9 mouse cellular contexts compared by ENCODE assay signal in genomic region chr4:22017656-22018379, GRCm38 (mm10).
A peak's percentile ranks its signal among the peaks of the same experiment; 100 is the strongest.
DNase-seq lines count a peak whose midpoint lies in the region; ATAC-seq lines count a peak whose summit lies in the region.
"Had no signal": no experiment of that assay in that cellular context is flagged by ENCODE, and none has a peak within 500 bp of the region (broad histone marks: within the 10 kb centered on the region; RNA-seq: fewer than 3 reads in every experiment).

No protein-coding gene starts in this region.

- no peaks in the 10 kb centered on the region for H3K27me3 ChIP-seq in neural tube, embryonic 14.5 days (ENCODE audit: control insufficient read depth, insufficient read depth, low read length)

- 17% methylated on average over 9 of the region's 9 CpGs for WGBS in neural tube, embryonic 14.5 days

- H3K36me3 ChIP-seq in neural tube, embryonic 14.5 days (ENCODE audit: control insufficient read depth, insufficient read depth, low read length) = no peaks in the 10 kb centered on the region

- peak; percentile 15 for DNase-seq in thymus, postnatal 4 days
- DNase-seq in thymus, postnatal 36 days = no peak
- DNase-seq in cerebellum, adult 11 months = peak; percentile 24
- DNase-seq in forelimb bud, embryonic 11.5 days (ENCODE audit: low read depth, low spot score) = peak; percentile 74
- DNase-seq in kidney, adult 18-20 months = peak; percentile 18
- peak; percentile 52 to 72 for DNase-seq in left cerebral cortex, postnatal 36 days (ENCODE audit: low spot score in 2 of 2)
- no peak for DNase-seq in T-cell, adult 2 months (ENCODE audit: low spot score)

- H3K4me2 ChIP-seq in neural tube, embryonic 14.5 days (ENCODE audit: low read depth, low read length) = no peak overlapping the region

- H3K27ac ChIP-seq in neural tube, embryonic 14.5 days (ENCODE audit: low read depth, low read length) = no peak overlapping the region

- no peak overlapping the region for H3K9ac ChIP-seq in neural tube, embryonic 14.5 days (replicated peaks; ENCODE audit: low read depth, low read length)

- H3K9me3 ChIP-seq in neural tube, embryonic 14.5 days (ENCODE audit: control insufficient read depth, low read length) = no peaks in the 10 kb centered on the region

- H3K4me1 ChIP-seq in neural tube, embryonic 14.5 days (ENCODE audit: control insufficient read depth, insufficient read depth, low read length) = peaks cover 5% of the 10 kb centered on the region; the same call in 1 of the 2 replicates

- peak; percentile 87 for ATAC-seq in neural tube, embryonic 14.5 days (ENCODE audit: low read depth)

- no peak overlapping the region for H3K4me3 ChIP-seq in neural tube, embryonic 14.5 days (ENCODE audit: low read depth, low read length)
- H3K4me3 ChIP-seq: erythroblast, embryonic 14.5 days had no signal

- intact Hi-C loops in left cerebral cortex, postnatal 36 days (cut with DNase I) = loop anchor here (10.0 kb wide), 1 partner anchor 457 kb away; no protein-coding TSS in a partner anchor

Comparison
In these comparisons a context has a peak if more than half of its experiments do, and no peak if none do; other contexts are left out.
1. DNase-seq: peak in thymus, postnatal 4 days (single experiment), cerebellum, adult 11 months (single experiment), forelimb bud, embryonic 11.5 days (single experiment), kidney, adult 18-20 months (single experiment) and left cerebral cortex, postnatal 36 days (2 of 2); none in thymus, postnatal 36 days (0 of 2) and T-cell, adult 2 months (single experiment).